Mouse (Mus musculus) erythroid progenitor cell, adult 5-6 weeks (primary cell): ENCODE results near the gene Ric8b. TPM values are rescaled to one million over a fixed set of nuclear protein-coding genes. Genes with fewer than 3 reads are reported as not detected.

Experiments
- ATAC-seq: replicated peaks from 2 replicates; pipeline ENCODE4 v1.8.0; 2016; ENCODE audit warnings: moderate number of reproducible peaks, mild to moderate bottlenecking, moderate TSS enrichment, inconsistent platforms; ENCODE audit not compliant: poor library complexity, low FRiP score, severe bottlenecking
- total RNA-seq, 2 experiments: library from RNA; stranded (forward) in 1 of 2; stranded (reverse) in 1 of 2; fragments of 150-400 nt in 1 of 2; fragments of 186-747, 209-891 nt in 1 of 2; gene quantifications; 2 replicates each; pipeline versions ENCODE4 v1.2.3 to v1.2.4; 2015 to 2017; ENCODE audit warnings: low replicate concordance in 2 of 2

The Ric8b gene
- total RNA-seq, 2 experiments from 2014 or later: 6.8 to 8.4 TPM

DNA sequence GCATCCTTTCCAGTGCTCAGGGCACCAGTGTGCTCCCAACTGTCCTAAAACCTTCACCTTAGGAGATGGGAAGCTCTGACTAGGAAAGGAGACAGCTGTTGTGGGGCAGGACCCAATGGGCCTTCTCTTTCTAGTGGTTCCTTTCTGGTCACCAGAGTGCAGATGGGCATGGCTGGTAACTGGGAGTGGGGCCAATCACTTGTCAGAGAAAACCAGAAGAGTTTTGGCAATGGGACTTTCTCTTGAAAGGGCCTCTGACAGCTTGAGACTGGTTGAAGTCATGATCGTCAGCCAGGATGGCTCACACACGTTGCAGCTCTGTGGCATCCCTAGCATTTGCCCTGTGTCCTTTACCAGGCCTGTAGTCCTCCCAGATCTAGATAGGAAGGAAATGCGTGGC lies 9.4 kb upstream of the Ric8b start:
- no peak for ATAC-seq

DNA sequence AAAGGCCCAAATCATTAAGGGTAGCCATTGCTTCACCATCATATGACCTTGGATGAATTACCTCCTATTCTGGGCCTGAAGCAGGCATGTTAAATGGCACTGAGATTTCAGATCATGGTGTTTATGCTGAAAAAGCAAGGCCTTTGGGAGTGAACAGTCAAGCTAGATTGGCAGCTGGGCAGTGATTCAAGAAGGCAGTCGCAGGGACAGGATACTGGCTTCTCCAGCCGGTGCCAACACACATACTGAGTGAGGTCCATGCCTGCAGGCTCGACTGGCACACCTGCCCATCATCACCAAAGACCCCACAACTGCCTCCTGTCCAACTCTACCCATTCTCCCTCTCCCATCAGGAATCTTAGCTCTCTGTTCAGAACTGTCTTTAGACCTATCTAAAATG lies 8.9 kb upstream of the Ric8b start:
- ATAC-seq: no peak

DNA sequence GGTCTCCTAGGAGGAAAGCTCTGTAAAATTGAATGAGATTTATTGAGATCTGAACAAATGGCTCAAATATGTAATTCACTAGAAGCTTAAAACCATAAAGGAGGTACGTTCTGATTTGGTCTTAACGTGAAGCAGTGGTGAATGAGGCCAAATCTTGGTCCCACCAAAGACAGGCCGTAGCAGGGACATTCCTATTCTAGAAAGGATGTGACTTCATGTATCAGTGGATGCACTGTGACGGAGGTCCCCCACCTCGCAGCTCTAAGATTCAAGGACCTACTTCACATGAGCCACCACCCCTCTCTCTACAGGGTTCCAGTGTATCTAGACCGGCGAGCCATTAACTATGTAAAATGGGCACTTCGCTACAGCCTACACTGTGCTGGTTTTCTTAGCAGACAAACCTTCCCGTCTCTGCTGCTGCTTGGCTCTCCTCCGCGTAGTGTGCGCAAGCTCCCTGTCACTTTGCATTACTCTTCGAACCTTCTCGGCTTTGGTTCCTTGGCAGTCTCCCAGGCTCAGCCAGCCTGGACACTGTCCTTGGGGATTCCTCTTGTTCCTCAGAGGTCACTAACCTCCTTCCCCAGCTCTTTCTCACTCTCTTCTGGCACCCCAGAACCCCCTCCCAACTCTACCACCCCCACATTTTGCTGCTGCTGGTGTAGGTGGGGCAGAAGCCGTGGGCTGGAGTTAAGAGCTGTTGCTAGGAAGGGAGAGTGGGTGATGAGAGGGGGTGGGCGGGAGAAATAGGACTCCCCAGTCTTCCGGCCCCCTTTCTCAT lies 8.2 kb upstream of the Ric8b start:
- no peak for ATAC-seq

DNA sequence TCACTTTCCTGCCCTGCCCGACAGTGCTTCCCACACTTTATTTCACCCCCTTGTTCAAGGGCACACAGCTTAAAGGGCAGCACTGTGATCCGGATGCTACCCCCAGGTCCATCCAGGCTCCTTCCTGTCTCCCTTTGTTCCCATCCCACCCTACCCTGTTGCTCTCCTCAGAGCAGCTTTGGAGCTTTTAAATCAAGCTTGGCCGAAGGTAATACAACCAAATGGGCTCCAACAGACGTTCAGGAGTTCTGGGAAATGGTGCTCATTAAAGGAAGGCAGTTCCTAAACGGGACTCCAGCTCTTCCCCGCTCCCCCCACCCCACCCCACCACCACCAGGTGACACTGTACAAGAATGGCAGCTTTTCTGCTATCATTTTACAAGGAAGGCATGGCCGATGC lies 7.2 kb upstream of the Ric8b start:
- ATAC-seq: no peak

DNA sequence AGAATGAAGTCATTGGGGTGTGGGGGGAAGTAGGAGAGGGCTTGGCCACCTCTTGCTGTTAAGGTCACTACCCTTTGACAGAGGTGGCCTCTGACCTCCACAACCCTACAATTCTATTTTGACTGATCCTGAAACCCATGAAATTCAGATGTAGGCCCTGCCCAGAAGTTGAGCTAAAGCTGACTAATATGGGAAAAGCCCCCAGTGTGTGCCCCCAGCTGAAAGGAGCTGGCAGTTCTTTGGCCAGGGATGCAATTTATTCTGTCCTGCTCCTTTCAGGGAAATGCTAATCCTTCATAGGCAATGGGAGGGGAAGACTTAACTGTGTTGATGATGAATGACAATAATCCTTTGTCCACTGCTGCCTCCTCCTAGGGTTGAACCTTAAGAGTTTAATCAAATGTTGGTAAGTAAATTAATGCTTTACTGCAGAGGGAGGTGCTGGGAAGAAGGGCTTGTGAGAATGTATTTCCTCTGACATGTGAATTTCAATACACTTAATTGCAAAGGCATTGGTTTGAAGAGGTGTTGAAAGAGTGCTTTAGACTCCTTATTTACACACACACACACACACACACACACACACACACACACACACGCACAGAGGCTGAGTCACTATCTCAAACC lies 6.5 kb upstream of the Ric8b start:
- ATAC-seq: no peak

DNA sequence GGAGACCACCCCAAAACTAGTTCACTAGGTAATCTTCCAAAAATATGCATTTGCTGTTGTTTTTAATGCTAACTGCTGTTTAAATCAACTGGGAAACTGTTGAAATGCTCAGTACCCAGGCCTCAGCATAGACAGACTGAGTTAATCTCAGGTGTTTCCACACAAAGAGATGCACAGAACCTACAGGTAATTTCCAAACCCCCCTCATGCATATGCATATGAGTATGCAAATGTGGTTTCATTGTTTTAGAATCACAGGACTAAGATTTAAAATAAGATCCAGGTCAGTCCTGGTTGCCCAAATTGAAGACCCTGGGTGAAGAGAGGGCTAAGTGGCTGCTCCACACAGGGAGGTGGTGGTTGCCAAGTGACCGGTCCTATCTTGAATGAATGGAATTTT lies 4.3 kb upstream of the Ric8b start:
- no peak for ATAC-seq

DNA sequence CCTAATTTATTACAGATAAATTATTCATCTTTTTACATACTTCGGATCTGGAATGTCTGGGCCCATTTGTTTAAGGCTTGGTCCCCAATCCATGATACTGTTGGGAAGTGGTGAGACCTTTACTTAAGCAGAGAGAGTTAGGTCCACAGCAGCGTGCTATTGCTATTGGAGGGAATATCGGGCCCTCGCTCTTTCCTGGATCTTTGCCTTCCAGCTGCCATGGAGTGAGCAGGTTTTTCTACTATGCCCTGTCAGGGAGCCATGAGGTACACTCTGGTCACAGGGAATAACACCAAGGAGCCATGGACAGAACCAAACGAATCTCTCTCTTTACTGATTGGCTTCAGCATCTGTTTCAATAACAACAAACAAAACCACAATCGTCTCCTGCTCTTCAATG lies 1.9 kb upstream of the Ric8b start:
- ATAC-seq: no peak

DNA sequence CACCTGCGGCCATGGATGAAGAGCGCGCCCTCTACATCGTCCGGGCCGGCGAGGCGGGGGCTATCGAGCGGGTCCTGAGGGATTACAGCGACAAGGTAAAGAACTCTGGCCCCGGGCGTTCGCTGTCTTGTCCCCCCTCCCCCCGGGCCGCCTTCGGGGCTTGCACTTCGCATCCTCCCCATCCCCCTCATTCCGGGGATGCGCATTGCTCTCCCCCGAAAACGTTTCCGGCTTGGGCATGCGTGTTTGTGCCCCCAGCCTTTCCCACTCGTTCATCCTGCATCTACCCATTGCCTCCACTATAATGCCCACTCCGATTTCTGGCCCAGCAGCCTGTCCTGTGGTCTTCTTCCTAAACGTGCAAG lies 297 bp downstream of the Ric8b start:
- no peak for ATAC-seq

DNA sequence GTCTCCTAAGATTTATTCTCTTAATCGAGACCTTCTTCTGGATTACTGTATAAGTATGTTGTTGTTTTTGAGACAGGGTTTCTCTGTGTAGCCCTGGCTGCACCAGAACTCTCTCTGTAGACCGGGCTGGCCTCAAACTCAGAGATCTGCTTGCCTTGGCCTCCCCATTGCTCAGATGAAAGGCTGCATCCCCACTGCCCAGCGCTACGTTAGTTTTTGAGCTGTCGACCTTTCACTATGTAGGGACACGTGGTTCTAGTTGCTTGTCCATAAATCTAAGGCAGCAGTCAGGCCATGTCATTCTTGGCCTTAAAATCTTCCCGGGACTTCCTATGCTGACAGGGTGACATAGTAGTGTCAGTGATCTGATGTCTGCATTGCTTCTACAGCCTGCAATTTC lies 8.9 kb downstream of the Ric8b start:
- ATAC-seq: no peak

DNA sequence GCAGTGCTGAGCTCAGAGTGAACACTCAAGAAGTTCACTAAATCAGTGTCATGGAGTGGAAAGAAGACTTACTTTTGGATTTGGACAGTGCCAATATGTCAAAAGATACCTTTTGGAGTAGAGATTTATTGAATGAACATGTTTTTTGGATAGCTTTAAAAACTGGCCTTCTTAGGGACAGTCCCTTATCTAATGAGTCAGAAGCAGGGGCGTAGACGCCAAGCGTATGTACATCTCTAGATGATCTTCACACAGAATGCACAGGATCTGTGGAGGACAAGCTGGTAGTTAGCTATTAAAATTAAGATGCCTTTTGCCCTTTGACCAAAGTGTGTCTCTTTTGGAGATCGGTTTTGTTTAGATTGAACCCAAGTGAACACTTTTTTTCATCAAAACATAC lies 9.5 kb downstream of the Ric8b start:
- ATAC-seq: no peak

DNA sequence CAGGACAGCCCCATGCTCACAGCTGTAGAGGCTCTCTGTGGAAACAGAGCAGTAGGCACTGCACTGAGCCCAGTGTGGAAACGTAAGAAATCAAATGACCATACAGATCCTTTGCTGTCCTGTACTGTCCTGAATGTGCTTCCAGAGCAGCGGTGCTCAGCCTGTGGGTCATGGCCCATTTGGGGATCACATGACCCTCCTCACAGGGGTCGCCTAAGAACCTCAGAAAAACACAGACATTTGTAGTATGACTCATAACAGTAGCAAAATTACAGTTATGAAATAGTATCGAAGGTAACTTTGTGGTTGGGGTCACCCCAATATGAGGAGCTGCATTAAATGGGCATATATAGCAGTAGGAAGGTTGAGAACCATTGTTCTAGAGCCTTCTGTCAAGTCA lies 11.0 kb downstream of the Ric8b start:
- ATAC-seq: no peak

DNA sequence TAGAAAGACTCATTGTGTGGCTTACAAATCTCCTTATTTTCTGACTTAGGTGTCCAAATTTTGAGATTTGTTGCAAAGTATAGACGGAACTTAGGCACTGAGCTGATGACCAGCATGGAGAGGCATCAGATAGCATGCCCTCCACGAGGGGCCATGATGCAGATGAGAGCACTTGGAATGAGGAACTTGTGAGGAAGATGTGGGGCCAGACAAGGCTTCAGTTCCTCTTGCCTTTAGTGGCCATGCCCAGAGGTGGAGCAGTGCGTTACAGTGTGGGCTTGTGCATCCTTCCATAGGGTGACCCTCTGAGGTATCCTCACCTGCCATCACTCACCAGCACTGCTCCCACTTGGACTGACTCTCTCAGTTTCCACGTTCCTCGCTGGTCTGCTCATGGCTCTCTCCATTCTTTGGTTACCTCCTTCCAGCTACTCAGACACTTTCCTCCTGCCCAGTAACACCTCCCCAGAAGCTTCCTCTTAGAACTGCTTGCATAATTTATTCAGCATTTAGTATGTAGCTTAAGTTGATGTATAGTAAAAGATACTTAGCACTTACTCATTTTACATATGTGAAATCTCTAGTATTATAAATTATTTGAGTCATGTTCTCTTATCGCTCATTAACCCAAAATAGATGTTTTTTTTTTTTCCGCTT lies 18.3 kb downstream of the Ric8b start:
- ATAC-seq: no peak

DNA sequence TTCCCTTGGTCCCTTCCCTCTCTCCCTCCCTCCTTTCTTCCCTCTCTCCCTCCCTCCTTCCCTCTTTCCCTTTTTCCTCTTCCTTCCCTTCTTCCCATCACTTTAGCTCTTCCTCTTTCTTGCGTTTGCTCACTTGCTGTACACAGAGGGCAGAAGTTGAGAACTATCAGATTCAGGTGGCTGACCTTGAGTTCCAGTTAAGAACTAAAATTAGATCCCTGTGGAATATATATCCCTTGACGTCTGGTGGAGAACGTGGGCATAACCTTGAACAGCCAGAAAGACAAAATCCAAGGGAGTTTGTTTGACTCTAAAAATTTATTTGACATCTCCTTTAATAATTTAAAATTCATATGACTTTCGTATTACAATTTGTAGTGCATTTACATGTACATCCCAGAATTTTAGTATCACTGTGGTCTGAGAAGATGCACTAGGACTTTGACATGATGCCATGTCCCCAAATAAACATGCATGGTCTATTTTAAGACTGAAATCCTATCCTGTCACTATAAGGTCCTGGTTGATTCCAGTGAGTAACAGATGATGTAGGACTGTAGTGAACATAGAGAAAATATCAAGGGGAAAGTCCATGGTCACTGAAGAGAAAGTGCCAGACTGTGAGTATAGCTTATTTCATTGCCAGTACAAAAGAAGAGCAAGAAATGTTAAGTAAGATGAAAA lies 19.6 kb downstream of the Ric8b start:
- no peak for ATAC-seq

DNA sequence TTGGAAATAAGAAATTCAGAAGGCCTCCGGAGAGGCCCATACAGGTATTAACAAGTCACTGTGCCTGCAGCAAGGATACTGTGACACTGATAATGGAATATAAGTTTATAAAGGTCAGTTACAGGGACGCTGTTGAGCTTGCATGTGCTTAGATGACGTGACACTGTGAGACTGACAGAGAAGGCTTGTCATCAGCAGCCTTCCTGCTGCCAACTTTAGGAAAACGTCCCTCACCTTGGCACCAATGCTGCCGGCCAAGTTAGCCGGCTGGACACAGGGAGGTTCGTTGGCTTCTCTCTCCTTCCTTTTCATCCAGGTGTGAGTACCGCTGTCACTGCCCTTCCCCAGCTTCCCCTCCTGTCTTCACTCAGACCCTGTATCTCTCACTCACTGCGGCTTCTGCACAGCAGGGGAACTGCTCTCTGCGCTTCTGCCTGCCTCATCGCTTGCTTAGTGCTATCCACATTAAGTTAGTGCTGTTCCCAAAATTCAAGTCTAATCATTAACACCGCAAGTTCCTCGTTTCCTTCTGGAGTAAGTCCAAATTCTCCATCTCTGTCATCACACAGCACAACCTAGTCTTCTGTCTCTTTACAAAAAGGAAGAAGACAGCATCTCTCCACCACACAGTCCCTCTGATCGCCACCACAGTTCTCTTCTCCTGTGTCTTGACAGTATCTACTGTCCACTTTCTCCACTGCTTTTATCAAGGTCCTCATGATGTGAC lies 20.8 kb downstream of the Ric8b start:
- ATAC-seq: no peak

DNA sequence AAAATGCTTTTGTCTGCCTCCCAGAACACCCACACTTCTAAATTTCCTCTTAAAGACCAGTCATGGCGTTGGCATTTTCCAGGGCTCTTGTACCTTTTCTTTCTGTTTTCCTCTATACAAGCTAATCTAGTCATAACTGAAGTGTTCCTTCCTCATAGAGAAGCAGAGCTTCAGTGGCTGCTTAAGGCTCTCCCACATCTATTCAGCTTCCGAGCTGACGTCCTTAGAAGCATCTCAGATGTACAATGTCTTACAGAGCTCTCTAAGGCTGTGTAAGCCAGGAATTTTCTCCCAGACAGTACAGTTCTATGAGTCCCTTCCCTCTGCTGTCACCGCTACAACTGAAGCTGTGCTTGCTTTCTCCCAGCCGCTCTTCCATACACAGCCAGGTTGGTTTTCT lies 21.5 kb downstream of the Ric8b start:
- no peak for ATAC-seq

DNA sequence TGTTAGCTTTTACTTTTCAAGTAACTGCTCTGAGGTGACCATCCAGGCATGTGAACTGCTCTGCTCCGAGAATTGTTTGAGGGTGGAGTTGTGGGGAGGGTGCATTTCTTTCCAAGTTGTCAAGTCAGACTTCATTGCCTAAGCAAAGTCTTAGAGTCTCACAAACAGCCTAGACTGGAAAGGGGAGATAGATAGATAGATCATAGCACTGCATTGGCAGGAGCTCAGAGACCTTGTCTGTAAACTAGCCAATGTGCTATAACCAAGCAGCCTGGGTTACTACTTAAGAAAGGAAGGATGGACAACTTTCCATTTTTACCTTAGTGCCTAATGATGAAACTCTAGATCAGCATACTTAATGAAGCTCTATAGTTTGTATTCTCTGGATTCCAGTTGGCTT lies 22.9 kb downstream of the Ric8b start:
- ATAC-seq: no peak

DNA sequence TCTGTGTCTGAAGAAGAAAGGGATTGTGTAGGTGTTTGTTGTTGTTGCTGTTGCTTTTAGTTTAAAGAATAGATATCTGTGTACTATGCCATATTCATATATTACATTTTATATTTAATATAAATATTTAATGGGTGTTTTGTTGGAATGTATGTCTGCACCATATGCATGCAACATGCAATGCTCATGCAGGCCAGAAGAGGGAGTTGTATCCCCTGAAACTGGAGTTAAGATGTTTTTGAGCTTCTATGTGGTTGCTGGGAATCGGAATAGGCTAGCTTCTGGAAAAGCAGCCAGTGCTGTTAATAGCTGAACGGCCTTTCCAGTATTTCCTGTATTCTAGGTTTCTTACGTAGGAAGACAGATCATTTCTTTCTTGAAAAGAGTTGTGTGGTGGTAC lies 28.3 kb downstream of the Ric8b start:
- no peak for ATAC-seq

DNA sequence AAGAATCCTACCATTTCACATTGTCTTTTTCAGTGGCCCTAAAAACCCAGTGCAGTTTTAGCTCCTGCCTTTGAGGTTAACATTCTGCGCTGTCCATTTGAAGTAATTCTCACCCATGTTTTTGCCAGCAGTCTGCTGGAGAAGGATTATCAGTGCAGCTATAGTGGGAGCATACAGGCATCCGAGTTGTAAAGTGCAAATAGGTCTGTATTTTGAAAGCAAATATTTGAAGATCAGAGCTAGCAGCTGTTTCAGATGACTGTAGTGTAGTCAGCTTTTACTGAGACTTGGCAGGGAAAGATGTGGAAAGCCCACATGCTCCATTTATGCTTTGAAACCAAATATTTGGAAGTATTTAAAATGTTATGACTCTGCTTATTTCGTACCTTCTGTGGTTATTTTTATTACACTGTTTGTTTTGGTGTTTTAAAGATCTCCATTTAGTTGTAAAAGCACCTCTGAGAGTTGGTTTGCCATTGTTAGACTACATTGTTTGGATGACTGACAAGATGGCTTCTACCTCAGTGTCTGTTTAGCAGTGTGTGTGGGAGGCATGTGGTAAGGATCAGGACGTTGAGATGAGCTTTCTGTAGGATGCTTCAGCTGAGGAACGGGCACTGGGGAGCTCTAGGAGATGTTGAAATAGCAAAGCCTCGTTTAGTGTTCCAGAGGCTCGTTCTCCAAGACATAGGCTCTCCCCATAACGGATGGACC lies 31.7 kb downstream of the Ric8b start:
- no peak for ATAC-seq

DNA sequence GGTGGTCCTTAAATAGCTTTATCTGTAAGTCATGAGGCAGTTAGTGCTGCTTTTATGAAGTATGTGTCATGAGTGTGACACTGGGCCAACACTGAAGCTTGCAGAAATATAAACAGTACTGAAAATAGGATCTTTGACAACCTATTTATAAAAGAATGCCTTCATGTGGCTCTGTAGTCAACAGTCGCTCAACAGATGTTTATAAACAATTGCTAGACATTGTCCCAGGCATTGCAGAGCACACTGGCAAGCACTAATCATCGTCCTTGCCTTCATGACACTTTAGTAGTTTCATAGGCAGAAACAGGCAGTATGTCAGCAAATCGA lies 32.2 kb downstream of the Ric8b start:
- no peak for ATAC-seq

DNA sequence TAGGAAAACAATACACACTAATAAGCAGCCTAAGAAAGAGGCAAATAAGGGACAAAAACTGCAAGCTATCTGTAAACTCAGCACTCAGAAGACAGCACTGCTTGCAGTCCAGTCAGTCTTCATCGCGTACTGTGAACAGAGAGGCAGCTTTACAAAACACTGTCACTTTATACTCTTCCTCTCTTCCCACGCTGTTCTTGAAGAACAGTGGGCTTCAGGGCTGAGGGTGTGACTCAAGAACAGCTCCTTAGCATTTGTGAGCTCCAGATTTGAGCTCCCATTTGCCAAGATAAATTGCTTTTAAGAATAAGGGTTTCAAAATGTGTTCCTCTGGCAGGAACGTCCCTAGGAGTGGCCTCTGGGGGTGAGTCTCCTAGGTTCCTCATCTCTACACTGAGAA lies 33.0 kb downstream of the Ric8b start:
- no peak for ATAC-seq
